Mouse (Mus musculus) CD4-positive, CD25-positive, alpha-beta regulatory T cell, adult 2 months (primary cell): ENCODE measurements around the gene A730015C16Rik.

Source experiments
- DNase-seq: peaks from one replicate; pipeline ENCODE4 v3.0.0-alpha.2; 2012; ENCODE audit warnings: low read depth, low spot score

The A730015C16Rik gene

DNA sequence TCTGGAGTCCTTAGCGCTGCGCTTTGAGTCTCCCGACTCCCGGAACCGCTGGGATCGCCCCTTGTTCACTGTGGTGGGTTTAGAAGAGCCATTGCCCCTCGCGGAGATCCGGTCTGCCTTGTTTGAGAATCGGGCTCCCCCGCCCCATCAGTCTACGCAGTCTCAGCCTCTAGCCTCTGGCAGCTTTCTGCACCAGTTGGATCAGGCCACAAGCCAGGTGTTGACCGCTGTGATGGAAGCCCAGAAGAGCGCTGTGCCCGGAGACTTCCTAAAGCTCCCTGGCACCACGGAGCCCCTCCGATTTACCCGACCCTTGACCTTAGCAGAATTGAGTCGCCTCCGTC is at the start of gene A730015C16Rik:
Gene A730015C16Rik (minus strand): TSS at position 115 of the 344 bp plus-strand sequence.
- peak; percentile 22 for DNase-seq

- no peak for DNase-seq
Measured at GRCm38 (mm10) chr4:108890876-108891275, 42.5 kb upstream of the A730015C16Rik start.

DNA sequence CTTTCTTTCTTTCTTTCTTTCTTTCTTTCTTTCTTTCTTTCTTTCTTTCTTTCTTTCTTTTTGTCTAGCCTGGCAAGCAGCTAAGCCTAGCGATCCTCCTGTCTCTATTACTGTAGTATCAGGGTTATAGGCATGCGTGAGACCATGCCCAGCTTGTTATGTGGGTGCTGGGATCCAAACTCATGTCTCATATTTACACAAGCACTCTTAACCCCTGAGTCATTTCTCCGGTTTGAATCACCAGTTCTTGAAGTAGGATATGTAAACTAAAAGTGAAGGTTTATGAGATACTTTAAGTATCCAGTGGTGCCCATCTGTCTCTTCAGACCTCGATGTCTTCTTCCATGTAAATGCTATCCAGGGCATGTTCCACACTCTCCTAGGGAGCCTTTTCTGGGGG is 39.0 kb upstream of the A730015C16Rik start:
- DNase-seq, result no peak

GRCm38 (mm10) chr4:108883815-108884214 is 35.4 kb upstream of the A730015C16Rik start:
- no peak for DNase-seq

DNA sequence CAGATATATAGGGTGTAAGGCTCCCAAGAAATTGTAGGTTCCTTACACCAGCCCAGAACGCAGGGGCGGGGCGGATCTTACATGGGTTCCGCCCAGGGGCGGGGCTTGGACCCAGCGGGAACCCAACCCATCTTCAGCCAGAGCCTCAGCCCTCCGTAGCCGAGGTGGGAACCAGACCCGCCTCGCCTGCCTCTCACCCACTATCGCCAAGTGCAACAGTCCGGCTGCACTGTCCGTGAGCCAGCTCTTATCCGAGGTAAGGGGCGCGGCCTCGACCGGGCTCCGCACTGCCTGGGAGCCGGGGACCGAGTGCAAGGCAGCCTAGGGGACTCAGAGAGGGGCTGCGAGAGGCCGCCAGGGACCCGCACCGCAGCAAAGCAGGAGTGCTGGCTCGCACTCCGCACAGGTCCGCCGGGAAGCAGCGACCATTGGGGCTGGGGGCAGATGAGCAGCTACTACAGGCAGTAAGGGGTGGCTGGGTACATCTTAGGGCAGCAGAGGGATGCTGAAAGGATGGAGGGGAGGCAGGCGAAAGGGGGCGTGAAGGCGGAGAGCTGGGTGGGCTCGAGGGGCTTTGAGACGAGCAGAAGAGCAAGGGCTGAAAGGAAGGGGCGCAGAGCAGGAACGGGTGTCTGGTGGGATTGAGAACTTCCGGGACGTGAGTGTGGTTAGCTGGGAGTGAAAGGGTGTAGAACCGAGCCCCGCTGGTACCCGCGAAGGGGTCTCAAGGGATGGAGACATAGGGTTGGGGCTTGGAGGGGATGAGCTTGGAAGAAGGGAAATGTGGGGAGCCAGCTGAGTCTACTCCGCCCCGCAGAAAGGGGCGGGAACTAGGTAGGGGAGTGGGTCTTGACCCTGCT is 30.8 kb upstream of the A730015C16Rik start, which contains the start of gene Rab3b:
Gene Rab3b (plus strand): TSS at position 101 of the 860 bp plus-strand sequence.
- peak; percentile 62 for DNase-seq

- DNase-seq, result no peak
Measured at GRCm38 (mm10) chr4:108877901-108878300, 29.5 kb upstream of the A730015C16Rik start.

DNA sequence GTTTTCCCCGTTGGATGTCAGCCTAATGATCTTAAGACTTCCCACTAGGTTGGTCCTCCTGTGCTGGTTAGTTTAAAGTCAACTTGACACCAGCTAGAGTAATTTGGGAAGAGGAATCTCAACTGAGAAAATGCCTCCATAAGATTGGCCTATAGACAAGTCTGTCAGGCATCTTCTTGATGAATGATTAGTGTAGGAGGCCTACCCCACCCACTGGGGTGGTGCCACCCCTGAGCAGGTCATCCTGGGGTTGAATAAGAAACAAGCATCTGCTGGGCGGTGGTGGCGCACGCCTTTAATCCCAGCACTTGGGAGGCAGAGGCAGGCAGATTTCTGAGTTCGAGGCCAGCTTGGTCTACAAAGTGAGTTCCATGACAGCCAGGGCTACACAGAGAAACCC is 25.3 kb upstream of the A730015C16Rik start:
- no peak for DNase-seq

GRCm38 (mm10) chr4:108869730-108870374 is 21.4 kb upstream of the A730015C16Rik start:
- DNase-seq, result peak; percentile 78

DNA sequence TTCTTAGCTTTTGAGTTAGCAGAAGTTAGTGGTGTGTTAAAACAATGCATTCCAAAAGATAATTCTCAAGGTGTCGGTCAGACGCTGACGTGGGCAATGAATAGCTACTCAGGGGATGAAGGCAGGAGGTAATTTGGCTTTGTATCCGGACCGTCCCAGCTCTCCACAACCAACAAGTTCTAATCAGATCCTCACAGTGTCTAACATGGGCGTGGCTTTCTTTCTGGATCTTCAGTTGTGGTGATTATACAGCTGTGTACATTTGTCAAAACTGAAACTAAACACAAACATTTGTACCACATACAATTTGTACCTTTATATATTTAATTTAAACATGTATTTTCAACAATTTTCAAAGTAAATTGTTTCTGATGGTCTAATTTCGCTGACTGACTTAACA is 18.4 kb upstream of the A730015C16Rik start:
- DNase-seq, result no peak

DNA sequence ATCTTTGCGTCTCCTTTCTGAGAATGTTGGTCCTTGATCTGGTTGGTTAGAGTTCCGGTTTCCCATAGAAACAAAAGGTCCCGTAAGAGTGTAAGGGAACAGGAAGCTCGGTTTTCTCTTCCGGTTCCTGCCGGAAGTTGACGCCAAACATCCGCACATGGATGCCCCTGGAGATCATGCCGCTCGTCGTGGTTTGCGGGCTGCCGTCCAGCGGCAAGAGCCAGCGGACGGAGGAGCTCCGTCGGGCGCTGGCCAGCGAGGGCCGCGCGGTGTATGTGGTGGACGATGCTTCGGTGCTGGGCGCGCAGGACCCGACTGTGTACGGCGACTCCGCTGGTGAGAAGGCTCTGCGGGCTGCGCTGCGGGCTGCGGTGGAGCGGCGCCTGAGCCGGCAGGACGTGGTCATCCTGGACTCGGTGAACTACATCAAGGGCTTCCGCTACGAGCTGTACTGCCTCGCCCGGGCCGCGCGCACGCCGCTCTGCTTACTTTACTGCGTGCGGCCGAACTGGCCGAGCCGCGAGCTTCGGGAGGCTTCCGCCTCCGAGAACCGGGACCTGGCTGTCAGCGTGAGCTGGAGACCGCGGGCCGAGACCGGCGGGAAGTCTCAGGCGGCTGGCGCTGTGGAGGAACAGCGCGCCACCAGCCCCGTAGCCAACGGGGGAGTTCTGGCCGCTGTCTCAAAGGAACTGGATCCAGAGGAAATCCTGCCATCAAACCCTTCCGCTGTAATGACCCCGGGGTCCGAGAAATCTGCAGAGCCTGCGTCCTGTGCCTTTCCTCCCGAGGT is 509 bp downstream of the A730015C16Rik start, which contains the start of gene Kti12:
Gene Kti12 (plus strand): TSS at position 71 of the 790 bp plus-strand sequence.
- peak; percentile 85 for DNase-seq

GRCm38 (mm10) chr4:108845824-108846569 is 2.4 kb downstream of the A730015C16Rik start:
- no peak for DNase-seq

- no peak for DNase-seq
Measured at GRCm38 (mm10) chr4:108843336-108843735, 5.1 kb downstream of the A730015C16Rik start.

- DNase-seq, result no peak
Measured at GRCm38 (mm10) chr4:108841920-108842578, 6.4 kb downstream of the A730015C16Rik start.

DNA sequence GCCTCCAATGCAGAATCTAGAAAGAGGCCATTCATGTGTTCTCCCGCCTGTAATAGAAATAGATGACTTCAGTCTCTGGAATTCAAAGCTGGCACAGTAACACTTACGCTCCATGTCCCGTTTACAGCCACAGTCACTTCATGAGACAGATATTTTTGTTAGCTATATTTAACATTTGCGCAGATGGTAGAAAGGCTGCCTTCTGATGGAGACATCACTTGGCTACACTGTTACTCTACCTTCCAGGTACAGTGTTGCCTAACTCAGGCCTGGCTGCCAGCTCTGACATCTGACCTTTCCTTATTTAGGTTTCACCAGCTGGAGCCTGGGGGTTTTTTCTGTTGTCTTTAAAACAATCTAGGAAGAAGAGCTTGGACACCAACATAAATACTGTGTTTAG is 10.4 kb downstream of the A730015C16Rik start:
- DNase-seq, result no peak

DNA sequence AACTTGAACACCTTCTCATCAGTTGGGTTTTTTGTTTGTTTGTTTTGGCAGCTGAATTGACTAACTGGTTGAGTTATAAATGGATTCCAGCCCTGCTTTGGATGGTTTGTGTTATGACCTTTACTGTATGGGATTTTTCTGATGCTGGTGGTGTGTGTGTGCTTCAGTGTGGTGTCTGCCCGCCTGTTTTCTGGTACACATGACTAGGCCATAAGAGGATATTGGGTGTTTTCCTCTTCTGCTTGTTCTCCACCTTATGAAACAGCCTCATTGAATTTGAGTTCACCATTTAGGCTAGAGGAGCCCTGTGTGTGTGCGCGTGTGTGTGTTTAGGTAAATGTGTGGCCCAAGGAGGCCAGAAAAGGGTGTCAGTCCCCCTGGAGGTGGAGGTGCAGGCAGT is 12.9 kb downstream of the A730015C16Rik start:
- DNase-seq, result peak; percentile 26

DNA sequence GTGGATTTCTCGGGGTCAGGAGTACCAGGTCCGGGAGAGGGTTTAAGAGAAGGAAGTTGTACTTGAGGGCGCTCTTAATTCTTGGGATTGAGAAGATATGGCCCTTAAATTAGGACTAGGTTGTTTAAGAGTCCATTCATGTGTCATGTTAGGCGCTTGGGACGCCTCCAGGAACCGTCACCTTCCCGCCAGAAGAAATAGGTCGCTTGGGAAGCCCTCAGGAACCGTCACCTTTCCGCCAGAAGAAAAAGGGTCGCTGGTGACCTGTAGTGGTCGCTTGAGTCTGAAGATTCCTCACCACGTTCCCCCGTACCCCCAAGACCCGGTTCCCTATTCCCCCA is 13.5 kb downstream of the A730015C16Rik start:
- no peak for DNase-seq

DNA sequence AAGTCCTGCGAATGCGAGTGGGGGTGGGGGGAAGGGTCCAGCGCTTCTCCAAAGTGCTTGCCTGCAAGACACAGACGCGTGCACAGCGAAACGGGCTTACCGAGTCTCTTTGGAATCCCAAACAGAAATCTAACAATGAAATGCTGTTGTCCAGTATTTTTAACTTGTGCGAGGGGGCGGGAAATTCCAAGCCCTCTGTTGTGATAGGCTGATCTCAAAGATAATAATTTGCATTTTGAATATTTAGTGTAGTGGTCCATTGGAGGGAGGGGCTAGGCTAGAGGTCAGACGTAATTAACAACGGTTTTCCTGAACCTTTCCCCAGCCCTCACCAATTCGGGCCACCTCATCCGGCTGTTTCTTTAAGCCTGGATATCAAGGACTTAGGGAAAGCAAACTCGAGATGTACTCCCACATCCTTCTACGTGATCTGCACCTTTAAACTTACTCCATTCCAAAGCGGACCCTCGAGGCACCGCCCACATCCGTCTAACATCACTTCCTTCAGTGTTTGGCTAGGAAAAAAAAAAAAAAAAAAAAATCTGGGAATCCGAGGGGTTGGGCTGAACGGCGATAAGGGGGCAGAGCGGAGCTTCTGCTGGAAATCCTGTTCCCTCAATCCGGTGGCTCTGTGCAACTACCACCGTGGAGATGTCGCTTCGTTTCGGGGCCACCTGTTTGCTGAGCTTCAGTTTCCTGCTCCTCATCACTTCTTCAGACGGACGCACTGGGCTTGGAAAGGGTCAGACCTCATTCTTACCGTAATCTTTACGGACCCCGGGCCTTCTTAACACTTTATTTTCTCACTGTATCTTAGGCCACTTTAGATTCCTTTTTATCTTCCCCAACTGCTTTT is 14.1 kb downstream of the A730015C16Rik start, which contains the start of gene Txndc12:
Gene Txndc12 (plus strand): TSS at position 487 of the 856 bp plus-strand sequence.
- peak; percentile 81 for DNase-seq

DNA sequence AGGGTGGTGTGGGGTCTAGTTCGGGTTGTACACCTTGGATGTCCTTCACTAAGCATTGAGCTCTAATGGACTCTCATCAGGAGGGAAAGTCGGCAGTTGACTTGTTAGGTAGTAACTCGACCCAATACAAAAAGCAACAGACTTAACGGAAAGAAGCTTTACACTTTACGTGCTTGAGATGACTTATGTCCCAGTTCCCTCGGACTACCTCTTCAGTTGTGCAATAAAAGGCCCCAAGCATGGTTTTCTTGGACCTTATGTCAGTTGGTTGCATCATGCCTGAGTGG is 14.6 kb downstream of the A730015C16Rik start:
- no peak for DNase-seq

DNA sequence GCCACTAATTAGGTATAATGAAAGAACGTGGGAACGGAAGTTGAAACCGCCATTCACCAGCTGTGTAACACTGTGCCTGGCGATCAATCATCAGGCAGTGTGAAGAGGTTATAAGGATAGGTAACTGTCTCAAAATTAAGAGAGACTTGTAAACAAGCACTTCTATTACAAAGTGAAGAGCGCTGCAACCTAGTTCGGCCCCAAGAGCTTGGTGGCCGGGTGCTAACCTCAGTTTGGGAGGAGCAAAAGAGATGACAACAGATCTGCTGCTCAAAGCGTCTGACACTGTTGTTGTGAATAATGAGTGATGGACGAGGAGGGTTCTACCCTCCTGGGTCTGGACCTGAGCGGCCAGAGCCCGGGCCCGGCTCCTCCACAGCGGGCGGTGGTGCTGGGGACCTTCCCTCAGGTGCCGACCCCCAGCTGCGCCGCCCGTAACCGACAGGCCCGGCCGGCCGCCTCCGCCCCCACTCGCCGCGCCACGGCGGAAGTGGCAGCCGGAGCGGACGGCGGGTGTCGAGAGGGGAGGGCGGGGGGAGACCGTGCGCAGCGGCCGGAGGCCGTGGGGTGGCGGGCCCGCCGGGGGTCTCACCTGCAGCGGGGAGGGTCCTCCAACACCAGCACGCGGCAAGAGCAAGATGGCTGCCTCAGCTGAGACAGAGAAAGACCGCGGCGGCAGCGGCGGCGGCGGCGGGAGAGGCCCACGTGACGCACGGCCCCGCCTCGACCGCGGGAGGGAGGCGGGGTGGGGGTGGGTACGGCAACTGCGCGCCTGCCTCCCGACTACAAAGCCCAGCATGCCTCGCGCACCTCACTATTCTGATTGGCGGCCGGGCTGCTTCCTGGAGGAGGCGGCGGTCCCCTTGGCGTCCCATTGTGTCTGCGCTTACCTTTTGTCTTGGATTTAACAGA is 15.2 kb downstream of the A730015C16Rik start, which contains the start of gene Btf3l4:
Gene Btf3l4 (minus strand): TSS at position 699 of the 912 bp plus-strand sequence.
- DNase-seq, result peak; percentile 97
